Mouse (Mus musculus) yolk sac, embryonic 10.5 days (tissue): ENCODE measurements around the gene Ak7.
A peak's percentile ranks its signal among the peaks of the same experiment; 100 is the strongest.

Experiments used
- DNase-seq: peaks from one replicate; pipeline ENCODE4 v3.0.0-alpha.2; 2017; ENCODE audit warnings: low spot score

Ak7 gene

GRCm38 (mm10) chr12:105787626-105788025, 81.8 kb downstream of the Ak7 start:
- no peak for DNase-seq

- DNase-seq: no peak
These were observed 84.1 kb downstream of the Ak7 start for GRCm38 (mm10) chr12:105789885-105790284.

- no peak for DNase-seq
These were observed 89.1 kb downstream of the Ak7 start for GRCm38 (mm10) chr12:105794896-105795295.

- DNase-seq: peak; percentile 32
These were observed 92.2 kb downstream of the Ak7 start for GRCm38 (mm10) chr12:105798001-105798400.

GRCm38 (mm10) chr12:105805790-105806189, 100.0 kb downstream of the Ak7 start:
- DNase-seq: peak; percentile 38

- no peak for DNase-seq
These were observed 100.4 kb downstream of the Ak7 start for GRCm38 (mm10) chr12:105806205-105806604.

GRCm38 (mm10) chr12:105807416-105807815, 101.6 kb downstream of the Ak7 start:
- no peak for DNase-seq

- no peak for DNase-seq
These were observed 103.2 kb downstream of the Ak7 start for GRCm38 (mm10) chr12:105808945-105809344.

- no peak for DNase-seq
These were observed 104.8 kb downstream of the Ak7 start for GRCm38 (mm10) chr12:105810608-105811007.

GRCm38 (mm10) chr12:105813957-105814356, 108.2 kb downstream of the Ak7 start:
- DNase-seq: no peak

GRCm38 (mm10) chr12:105823472-105823871, 117.7 kb downstream of the Ak7 start:
- DNase-seq: no peak

GRCm38 (mm10) chr12:105824743-105825142, 119.0 kb downstream of the Ak7 start:
- DNase-seq: no peak

GRCm38 (mm10) chr12:105825266-105825665, 119.5 kb downstream of the Ak7 start:
- DNase-seq: no peak
